Mouse (Mus musculus) 3T3-L1 (cell line): Measurements from ENCODE around the gene Wdr31.

Source experiments
- DNase-seq: peaks from one replicate; pipeline ENCODE4 v3.0.0-alpha.2; 2015; ENCODE audit warnings: low read depth, low spot score

The Wdr31 gene

GRCm38 (mm10) chr4:62440544-62440943, 30.2 kb downstream of the Wdr31 start:
- DNase-seq, result no peak

- no peak for DNase-seq
These were observed 30.9 kb downstream of the Wdr31 start for GRCm38 (mm10) chr4:62439793-62440192.

GRCm38 (mm10) chr4:62437871-62438270, 32.8 kb downstream of the Wdr31 start:
- no peak for DNase-seq

GRCm38 (mm10) chr4:62437256-62437778, 33.4 kb downstream of the Wdr31 start:
- DNase-seq, result peak; percentile 15

- no peak for DNase-seq
These were observed 35.6 kb downstream of the Wdr31 start, which contains the start of gene Rnf183 for GRCm38 (mm10) chr4:62435081-62435480. Rnf183 (minus strand) TSS chr4:62435252.

- peak; percentile 55 for DNase-seq
These were observed 36.5 kb downstream of the Wdr31 start for GRCm38 (mm10) chr4:62433939-62434870.

GRCm38 (mm10) chr4:62431522-62431921, 39.2 kb downstream of the Wdr31 start:
- DNase-seq, result peak; percentile 63

- DNase-seq, result no peak
These were observed 40.0 kb downstream of the Wdr31 start for GRCm38 (mm10) chr4:62430678-62431077.

- DNase-seq, result no peak
These were observed 41.1 kb downstream of the Wdr31 start for GRCm38 (mm10) chr4:62429616-62430015.

- no peak for DNase-seq
These were observed 42.5 kb downstream of the Wdr31 start for GRCm38 (mm10) chr4:62427978-62428758.

GRCm38 (mm10) chr4:62425891-62426290, 44.8 kb downstream of the Wdr31 start:
- no peak for DNase-seq

GRCm38 (mm10) chr4:62419091-62419490, 51.6 kb downstream of the Wdr31 start:
- no peak for DNase-seq

GRCm38 (mm10) chr4:62418448-62418847, 52.2 kb downstream of the Wdr31 start:
- DNase-seq, result no peak

- DNase-seq, result no peak
These were observed 59.1 kb downstream of the Wdr31 start for GRCm38 (mm10) chr4:62411606-62412005.

- DNase-seq, result no peak
These were observed 60.4 kb downstream of the Wdr31 start for GRCm38 (mm10) chr4:62410325-62410724.

GRCm38 (mm10) chr4:62409615-62410014, 61.1 kb downstream of the Wdr31 start:
- DNase-seq, result no peak

- peak; percentile 100 for DNase-seq
These were observed 62.0 kb downstream of the Wdr31 start, which contains the start of the genes Cdc26 and Prpf4 for GRCm38 (mm10) chr4:62408601-62409282. Cdc26 (minus strand) TSS chr4:62408642. Prpf4 (plus strand) TSS chr4:62408797.

GRCm38 (mm10) chr4:62407730-62408582, 62.7 kb downstream of the Wdr31 start:
- peak; percentile 70 for DNase-seq

GRCm38 (mm10) chr4:62406133-62406532, 64.6 kb downstream of the Wdr31 start:
- no peak for DNase-seq

GRCm38 (mm10) chr4:62398956-62399355, 71.7 kb downstream of the Wdr31 start:
- DNase-seq, result peak; percentile 94
